Mouse (Mus musculus) forebrain, embryonic 12.5 days (tissue): ENCODE measurements around the gene Zfp385b. TPM values are rescaled to one million over a fixed set of nuclear protein-coding genes. Genes with fewer than 3 reads are reported as not detected.

Source experiments
- ATAC-seq: fragments of 200-750 bp; cut with Nextera tagmentation; 2 replicates; pipeline ENCODE4 v1.8.0; 2017; ENCODE audit warnings: moderate TSS enrichment; ENCODE audit not compliant: low FRiP score
- H3K27ac ChIP-seq: fragments of 300-500 bp; sonication (generic); 2 replicates; pipeline ENCODE4 v1.5.1; 2016; ENCODE audit warnings: mild to moderate bottlenecking
- H3K27me3 ChIP-seq: fragments of 300-500 bp; sonication (generic); 2 replicates; pipeline ENCODE4 v1.6.1; 2016; ENCODE audit warnings: mild to moderate bottlenecking
- H3K36me3 ChIP-seq: fragments of 300-500 bp; sonication (generic); replicated peaks from 2 replicates; pipeline ENCODE4 v1.6.1; 2016; ENCODE audit warnings: mild to moderate bottlenecking
- H3K4me1 ChIP-seq: fragments of 300-500 bp; sonication (generic); 2 replicates; pipeline ENCODE4 v1.6.1; 2016
- H3K4me2 ChIP-seq: fragments of 300-500 bp; sonication (generic); 2 replicates; pipeline ENCODE4 v1.6.1; 2016; ENCODE audit warnings: mild to moderate bottlenecking, moderate library complexity
- H3K4me3 ChIP-seq: fragments of 300-500 bp; sonication (generic); replicated peaks from 2 replicates; pipeline ENCODE4 v1.5.1; 2016; ENCODE audit warnings: mild to moderate bottlenecking
- H3K9ac ChIP-seq: fragments of 300-500 bp; sonication (generic); 2 replicates; pipeline ENCODE4 v1.6.1; 2016; ENCODE audit warnings: mild to moderate bottlenecking
- H3K9me3 ChIP-seq: fragments of 300-500 bp; sonication (generic); 2 replicates; pipeline ENCODE4 v1.6.1; 2016
- whole genome bisulfite sequencing: fragments of 180-500 bp; shearing (Covaris S2); methylation state at CpG from one replicate; pipeline ENCODE4 v1.1.7; 2016; 5-methylcytosine and 5-hydroxymethylcytosine counted together
- polyA plus RNA-seq: library from polyadenylated mRNA; unstranded; fragments of >200 nt; fragmentation: Nextera tagmentation; extraction: Ambion mirVana; gene quantifications from 2 replicates; pipeline ENCODE4 v1.2.1, GENCODE M21; 2016

Gene Zfp385b
- polyA plus RNA-seq: 2.9 and 3.7 TPM in 2 replicates

DNA sequence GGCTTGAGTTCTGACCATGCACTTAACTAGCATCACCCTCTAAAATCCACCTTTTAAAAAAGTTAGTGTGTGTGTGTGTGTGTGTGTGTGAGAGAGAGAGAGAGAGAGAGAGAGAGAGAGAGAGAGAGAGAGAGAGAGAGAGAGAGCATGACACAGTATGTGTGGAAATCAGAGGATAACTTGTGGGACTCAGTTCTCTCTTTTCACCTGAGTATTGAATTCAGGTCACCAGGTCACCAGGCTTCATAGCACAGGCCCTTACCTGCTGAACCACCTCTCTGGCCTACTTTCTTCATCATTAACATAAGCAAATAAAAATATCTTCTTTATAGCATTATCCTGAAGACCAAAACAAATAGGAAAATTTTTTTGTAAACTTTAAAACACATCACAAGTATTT lies at the start of gene Zfp385b:
TSS of gene Zfp385b (minus strand) at position 101 of the 400 bp plus-strand sequence.
- no peak for ATAC-seq
- no peaks in the 10 kb centered on the region for H3K36me3 ChIP-seq
- H3K27me3 ChIP-seq: peaks cover 33% of the 10 kb centered on the region
- H3K9me3 ChIP-seq: no peaks in the 10 kb centered on the region
- no peak within 1 kb of the TSS for H3K27ac ChIP-seq
- no peak within 1 kb of the TSS for H3K4me3 ChIP-seq
- H3K9ac ChIP-seq: no peak within 1 kb of the TSS
- H3K4me1 ChIP-seq: peaks cover 14% of the 10 kb centered on the region
- H3K4me2 ChIP-seq: no peak within 1 kb of the TSS

DNA sequence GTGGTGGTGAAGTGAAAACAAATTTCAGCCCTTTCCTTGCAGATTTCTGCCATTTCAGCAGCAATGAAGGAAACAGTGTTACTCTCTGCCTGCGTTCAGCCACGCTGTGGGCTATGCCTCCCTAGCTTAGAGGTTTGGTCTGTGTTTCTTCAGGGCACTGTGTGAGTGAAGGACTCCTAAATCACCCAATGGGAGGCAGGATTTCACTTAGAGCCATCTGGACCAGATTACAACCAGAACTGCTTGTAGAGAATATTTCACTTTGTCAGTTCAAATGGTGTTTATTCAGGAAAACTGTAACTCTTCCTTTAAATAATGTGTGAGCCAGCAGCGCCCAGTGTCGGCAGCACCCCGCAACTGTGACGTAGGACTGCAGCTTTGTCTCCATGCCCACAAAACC lies 44.5 kb upstream of the Zfp385b start:
- no peak for ATAC-seq
- Histone ChIP-seq H3K4me2 (no peak overlapping the region), H3K27ac (no peak overlapping the region)

DNA sequence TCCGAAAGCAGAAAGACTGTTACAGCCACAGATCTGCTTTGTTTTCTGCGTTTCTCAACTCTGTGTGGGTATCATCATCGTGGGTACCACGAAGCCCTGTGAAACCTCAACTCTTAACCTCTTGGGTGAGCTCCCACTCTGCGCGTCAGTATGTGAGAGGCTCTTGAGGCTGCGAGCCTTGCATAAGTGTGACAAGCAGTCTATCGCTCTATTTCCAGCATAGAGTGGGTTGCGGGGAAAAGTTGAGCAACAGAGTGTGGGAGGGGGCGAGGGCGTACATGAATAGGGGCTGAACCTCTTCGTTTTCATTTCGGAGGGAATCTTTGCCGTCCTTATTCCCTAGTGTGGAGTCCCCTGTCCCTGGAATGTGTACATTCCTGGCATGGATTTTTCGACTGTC lies 44.1 kb upstream of the Zfp385b start:
- H3K36me3 ChIP-seq: no peaks in the 10 kb centered on the region
- ATAC-seq: no peak
- H3K27me3 ChIP-seq: no peaks in the 10 kb centered on the region
- no peak overlapping the region for H3K9ac ChIP-seq
- H3K27ac ChIP-seq: no peak overlapping the region
- H3K4me1 ChIP-seq: no peaks in the 10 kb centered on the region
- H3K9me3 ChIP-seq: no peaks in the 10 kb centered on the region
- H3K4me2 ChIP-seq: no peak overlapping the region
- H3K4me3 ChIP-seq: no peak overlapping the region
- 83% methylated on average over 15 of the region's 15 CpGs for WGBS

More for the DNA sequence above, 44.5 kb upstream of the Zfp385b start:
- Histone ChIP-seq H3K9me3 (no peaks in the 10 kb centered on the region), H3K27me3 (no peaks in the 10 kb centered on the region), H3K9ac (no peak overlapping the region), H3K4me1 (no peaks in the 10 kb centered on the region), H3K36me3 (no peaks in the 10 kb centered on the region), H3K4me3 (no peak overlapping the region)
- WGBS: 90% methylated on average over 6 of the region's 6 CpGs

DNA sequence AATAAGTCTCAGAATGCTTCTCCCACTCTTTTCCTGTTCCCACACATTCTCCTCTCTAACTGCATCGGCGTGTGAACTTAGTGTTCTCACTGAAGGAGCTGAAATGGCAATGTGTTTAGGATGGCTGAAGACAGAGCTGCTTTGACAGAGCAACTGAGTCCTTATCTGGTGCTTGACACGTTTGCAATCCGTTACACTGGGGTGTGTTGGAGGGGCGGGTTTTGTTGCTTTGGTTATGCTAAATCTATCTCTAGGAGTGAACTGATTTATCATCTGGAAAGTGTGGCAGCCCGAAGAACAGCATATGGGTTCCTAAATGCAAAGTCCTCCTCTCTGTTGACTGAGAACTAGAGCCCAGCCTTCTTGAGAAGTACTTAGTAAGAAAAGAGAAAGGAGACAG lies 22.0 kb upstream of the Zfp385b start:
- Histone ChIP-seq H3K27ac (no peak overlapping the region), H3K9ac (no peak overlapping the region), H3K4me1 (no peaks in the 10 kb centered on the region), H3K4me3 (no peak overlapping the region), H3K9me3 (no peaks in the 10 kb centered on the region), H3K36me3 (no peaks in the 10 kb centered on the region), H3K4me2 (no peak overlapping the region), H3K27me3 (no peaks in the 10 kb centered on the region)
- ATAC-seq: no peak
- 80% methylated on average over 6 of the region's 6 CpGs for WGBS

DNA sequence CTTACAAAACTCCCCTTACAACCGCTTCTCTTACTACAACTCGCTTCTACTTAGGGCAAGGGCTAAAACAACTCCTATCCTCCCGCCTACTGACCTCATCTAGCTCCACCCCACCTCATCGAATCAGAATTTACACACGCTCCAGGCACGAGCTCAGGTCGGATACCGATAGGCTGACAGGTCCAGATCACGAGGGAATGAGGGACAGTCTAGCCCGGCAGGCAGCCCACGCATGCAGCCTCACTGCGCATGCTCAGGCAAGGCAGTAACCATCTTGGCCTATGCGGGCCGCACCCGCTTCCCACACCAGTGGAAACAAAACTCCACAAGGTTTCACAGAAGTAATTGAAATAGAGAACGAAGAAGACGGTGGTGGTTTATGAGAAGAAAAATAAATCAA lies 20.1 kb upstream of the Zfp385b start:
- no peak overlapping the region for H3K27ac ChIP-seq
- no peaks in the 10 kb centered on the region for H3K27me3 ChIP-seq
- H3K4me1 ChIP-seq: no peaks in the 10 kb centered on the region
- no peaks in the 10 kb centered on the region for H3K9me3 ChIP-seq
- H3K4me2 ChIP-seq: no peak overlapping the region
- H3K4me3 ChIP-seq: no peak overlapping the region
- no peak overlapping the region for H3K9ac ChIP-seq
- 89% methylated on average over 17 of the region's 17 CpGs for WGBS
- no peak for ATAC-seq
- H3K36me3 ChIP-seq: no peaks in the 10 kb centered on the region

DNA sequence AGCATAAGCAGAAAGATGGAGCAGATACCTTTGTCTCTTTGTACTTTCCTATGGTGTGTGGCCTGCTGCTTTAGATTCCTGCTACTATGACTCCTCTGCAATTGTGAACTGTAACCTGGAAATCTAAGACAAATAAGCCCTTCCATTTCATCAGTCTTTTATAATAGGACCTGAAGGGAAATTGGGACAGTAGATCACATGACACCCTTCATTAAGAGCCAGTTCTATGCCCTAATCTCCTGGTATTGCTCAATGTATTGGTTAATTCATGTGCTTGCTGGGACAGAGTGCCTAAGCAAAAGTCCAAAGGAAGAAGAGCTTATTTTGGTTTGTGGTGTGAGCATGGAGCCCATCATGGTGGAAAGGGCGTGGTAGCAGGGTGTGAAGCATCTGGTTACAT lies 19.2 kb upstream of the Zfp385b start:
- no peak for ATAC-seq
- Histone ChIP-seq H3K4me2 (no peak overlapping the region), H3K9ac (no peak overlapping the region), H3K4me1 (no peaks in the 10 kb centered on the region), H3K36me3 (no peaks in the 10 kb centered on the region), H3K27ac (no peak overlapping the region), H3K27me3 (no peaks in the 10 kb centered on the region), H3K4me3 (no peak overlapping the region), H3K9me3 (no peaks in the 10 kb centered on the region)
- 87% methylated on average over 1 of the region's 1 CpGs for WGBS

DNA sequence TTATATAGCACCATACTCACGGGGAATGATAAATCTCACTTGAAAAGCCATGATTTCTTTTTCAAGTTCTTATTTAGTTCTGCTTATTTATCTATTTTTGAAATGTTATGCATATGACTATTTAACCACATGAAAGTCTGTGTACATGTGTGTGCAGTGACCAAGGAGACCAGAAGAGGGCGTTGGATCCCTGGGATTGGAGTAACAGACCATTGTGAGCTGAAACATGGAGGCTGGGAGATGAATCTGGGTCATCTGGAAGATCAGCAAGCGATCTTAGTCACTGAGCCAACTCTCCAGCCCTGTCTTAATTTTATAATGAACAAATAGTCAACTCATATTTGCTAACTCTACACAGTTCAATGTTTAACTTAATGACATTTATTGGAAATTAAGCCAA lies 16.3 kb upstream of the Zfp385b start:
- ATAC-seq: no peak
- H3K27me3 ChIP-seq: no peaks in the 10 kb centered on the region
- no peak overlapping the region for H3K9ac ChIP-seq
- no peaks in the 10 kb centered on the region for H3K4me1 ChIP-seq
- no peak overlapping the region for H3K4me2 ChIP-seq
- H3K27ac ChIP-seq: no peak overlapping the region
- H3K36me3 ChIP-seq: no peaks in the 10 kb centered on the region
- 67% methylated on average over 3 of the region's 3 CpGs for WGBS
- no peak overlapping the region for H3K4me3 ChIP-seq
- H3K9me3 ChIP-seq: no peaks in the 10 kb centered on the region

DNA sequence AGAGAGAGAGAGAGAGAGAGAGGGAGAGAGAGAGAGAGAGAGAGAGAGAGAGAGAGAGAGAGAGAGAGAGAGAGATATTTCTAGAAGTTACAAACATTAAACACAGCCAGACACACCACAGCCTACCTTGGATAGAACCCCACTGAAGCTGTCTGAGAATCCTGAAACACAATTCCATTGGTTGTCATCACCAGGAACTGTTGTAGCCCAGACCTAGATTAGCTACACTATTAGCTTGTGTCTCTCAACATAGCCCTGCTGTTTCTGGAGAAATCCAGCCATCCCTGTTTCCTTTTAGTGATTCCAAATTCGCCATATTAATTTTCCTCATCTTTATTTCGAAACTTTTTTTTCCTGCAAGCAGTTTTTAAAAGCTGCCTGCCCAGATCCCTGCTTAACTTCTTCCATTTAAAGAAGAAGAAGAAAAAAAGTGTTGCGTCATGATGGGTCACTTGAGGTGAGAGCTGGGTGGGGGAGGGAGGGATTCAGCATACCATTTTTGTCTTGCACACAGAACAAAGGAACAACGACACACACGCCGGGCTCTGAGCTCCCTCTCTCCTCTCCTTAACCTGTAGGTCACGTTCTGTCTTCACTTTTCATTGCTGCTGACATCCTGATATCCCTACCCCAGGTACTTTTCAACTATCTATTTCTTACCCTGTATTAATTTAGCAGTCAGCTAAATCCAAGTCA lies 6.8 kb upstream of the Zfp385b start:
- no peak for ATAC-seq
- 59% methylated on average over 7 of the region's 7 CpGs for WGBS
- Histone ChIP-seq H3K9ac (no peak overlapping the region), H3K27ac (no peak overlapping the region), H3K4me3 (no peak overlapping the region), H3K9me3 (no peaks in the 10 kb centered on the region), H3K27me3 (no peaks in the 10 kb centered on the region), H3K4me1 (no peaks in the 10 kb centered on the region; the same call in 1 of the 2 replicates), H3K4me2 (no peak overlapping the region), H3K36me3 (no peaks in the 10 kb centered on the region)

DNA sequence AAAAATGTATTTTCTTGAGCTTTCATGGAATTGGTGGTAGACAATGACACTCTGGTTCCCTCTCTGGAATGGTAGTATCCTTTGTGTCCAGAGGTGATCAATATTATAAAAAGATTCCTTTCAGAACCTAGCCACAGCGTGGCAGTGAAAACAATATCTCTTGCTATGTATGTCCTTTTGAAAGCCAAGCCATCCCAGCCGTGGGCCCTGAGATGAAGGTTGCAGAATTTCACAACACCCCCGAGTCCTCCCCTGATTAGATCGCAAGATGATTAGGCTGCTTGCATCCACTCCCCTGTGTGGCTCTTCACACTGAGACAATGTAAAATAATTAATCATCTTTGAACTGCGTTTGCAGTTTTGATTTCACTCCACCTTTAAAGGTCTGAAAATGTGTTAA lies 3.6 kb upstream of the Zfp385b start:
- Histone ChIP-seq H3K4me2 (no peak overlapping the region), H3K27me3 (peaks cover 2% of the 10 kb centered on the region), H3K9me3 (no peaks in the 10 kb centered on the region), H3K27ac (no peak overlapping the region), H3K9ac (no peak overlapping the region), H3K36me3 (no peaks in the 10 kb centered on the region), H3K4me3 (no peak overlapping the region), H3K4me1 (no peaks in the 10 kb centered on the region; the same call in 1 of the 2 replicates)
- no peak for ATAC-seq
- 85% methylated on average over 5 of the region's 5 CpGs for WGBS

DNA sequence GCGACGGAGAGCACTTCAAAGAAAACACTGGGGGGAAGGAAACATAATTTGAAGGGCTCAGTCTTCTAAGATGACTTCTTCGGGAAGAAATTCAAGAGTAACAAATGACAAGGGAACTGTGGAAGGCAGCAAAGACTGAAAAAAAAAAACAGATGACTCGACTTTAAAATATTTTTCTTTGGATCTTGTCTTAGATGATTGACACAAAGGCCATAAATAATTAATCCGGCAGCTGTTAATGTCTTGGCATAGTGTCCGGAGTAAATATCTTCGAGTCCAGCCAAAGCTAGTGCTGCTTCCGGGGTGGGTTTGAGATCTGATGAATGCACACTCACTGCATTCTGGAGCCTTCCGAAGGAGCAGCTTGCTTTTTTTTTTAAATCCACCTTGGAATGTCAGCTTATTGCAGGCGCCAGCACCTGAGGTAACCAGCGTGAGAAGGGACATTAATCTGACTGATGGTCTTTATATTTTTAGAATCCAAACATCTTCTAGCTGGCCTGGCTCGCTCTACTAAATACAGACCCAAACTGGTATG lies 2.0 kb downstream of the Zfp385b start:
- no peak overlapping the region for H3K27ac ChIP-seq
- H3K9ac ChIP-seq: peak overlapping the region; percentile 62; the same call in 1 of the 2 replicates

DNA sequence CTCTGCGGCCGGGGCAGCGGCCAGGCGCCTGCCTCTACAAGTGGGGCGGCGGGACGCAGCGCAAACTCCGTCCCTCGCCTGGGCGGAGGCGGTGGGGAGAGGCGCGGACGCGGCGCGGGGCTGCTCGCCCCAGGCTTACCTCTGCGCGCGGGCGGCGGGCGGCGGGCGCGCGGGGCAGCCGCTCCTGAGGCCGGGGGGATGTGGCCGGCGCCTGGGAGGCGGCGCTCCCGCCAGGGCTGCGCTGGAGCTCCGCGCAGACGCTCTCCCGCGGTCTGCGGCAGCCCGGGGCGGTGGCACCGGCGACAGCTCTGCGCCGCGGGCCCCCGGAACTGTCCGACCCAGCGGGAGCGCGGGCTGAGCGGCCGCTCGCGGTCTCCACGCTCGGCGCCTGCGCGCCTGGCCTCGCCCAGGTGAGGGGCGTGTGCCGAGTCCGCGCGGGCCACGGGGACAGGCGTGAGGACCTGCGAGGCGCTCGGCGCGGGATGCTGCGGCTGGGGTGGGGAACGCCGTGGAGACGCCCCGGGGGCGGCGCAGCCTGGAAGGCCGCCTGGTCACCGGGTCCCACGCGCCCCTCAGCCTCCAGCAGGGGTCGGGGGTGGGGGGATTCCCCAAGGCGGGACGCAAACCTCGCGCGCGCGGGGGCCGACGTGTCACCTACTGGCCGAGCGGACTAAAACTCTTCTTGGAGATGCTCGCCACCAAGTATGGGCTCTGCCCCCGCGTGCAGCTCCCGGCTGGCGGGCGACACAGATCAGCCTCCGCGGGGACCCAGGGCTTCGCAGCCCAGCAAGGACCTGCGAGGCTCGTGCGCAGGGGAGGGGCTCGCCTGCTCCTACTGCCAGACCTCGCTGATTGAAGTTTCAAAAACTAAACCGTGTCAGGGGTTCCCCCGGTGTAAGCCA lies 2.8 kb downstream of the Zfp385b start:
- Histone ChIP-seq H3K27ac (no peak overlapping the region), H3K27me3 (peaks cover 44% of the 10 kb centered on the region)
- under 1% methylated on average over 98 of the region's 116 CpGs for WGBS

More for the DNA sequence above, 2.0 kb downstream of the Zfp385b start:
- no peak for ATAC-seq
- Histone ChIP-seq H3K4me2 (peak overlapping the region; percentile 100), H3K9me3 (no peaks in the 10 kb centered on the region), H3K4me1 (peaks cover 14% of the 10 kb centered on the region), H3K27me3 (peaks cover 44% of the 10 kb centered on the region), H3K36me3 (no peaks in the 10 kb centered on the region), H3K4me3 (peak overlapping the region; percentile 72)
- WGBS: 37% methylated on average over 12 of the region's 12 CpGs

DNA sequence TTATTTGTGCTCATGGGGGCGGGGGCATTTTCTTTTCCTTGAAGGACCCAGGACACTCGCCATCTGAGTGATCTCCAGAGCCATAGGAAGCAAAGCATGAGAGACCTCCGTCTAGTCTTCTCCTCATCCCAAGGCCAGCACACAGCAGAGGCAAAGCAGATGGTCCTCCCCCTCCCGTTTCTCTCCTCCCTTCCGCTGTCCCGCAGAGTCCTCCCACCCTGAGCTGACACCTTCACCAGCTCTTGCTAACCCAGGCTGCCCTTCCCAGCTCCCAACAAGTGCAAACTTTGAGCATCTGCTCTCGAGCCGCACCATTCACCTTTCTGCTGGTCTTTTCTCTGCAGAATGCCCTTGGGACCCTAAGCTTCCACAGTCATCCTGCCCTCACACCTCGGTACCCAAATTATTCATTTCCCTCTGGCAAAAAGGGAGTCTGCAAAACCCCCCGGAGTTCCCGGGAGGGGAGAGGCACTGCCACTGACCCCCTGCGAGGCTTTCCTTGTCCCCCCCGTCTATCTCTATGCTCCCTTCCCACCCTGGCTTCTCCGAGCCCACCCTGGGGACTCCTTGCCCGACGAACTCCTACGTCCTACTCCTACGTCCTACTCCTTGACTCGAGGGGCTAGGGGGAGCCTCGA lies 3.5 kb downstream of the Zfp385b start:
- ATAC-seq: 0 out of 2 replicates have a peak, but pooled peaks have one; percentile 3
- Histone ChIP-seq H3K9me3 (no peaks in the 10 kb centered on the region), H3K4me2 (peak overlapping the region; percentile 100), H3K36me3 (no peaks in the 10 kb centered on the region), H3K27ac (no peak overlapping the region), H3K27me3 (peaks cover 44% of the 10 kb centered on the region), H3K4me3 (peak overlapping the region; percentile 72), H3K4me1 (peaks cover 14% of the 10 kb centered on the region), H3K9ac (peak overlapping the region; percentile 62)
- 2% methylated on average over 20 of the region's 20 CpGs for WGBS

More for the DNA sequence above, 2.8 kb downstream of the Zfp385b start:
- H3K36me3 ChIP-seq: no peaks in the 10 kb centered on the region
- H3K4me3 ChIP-seq: peak overlapping the region; percentile 72
- ATAC-seq: peak; percentile 89
- peak overlapping the region; percentile 100 for H3K4me2 ChIP-seq
- H3K9ac ChIP-seq: peak overlapping the region; percentile 62
- H3K9me3 ChIP-seq: no peaks in the 10 kb centered on the region
- H3K4me1 ChIP-seq: peaks cover 14% of the 10 kb centered on the region
